Mouse (Mus musculus) embryo, embryonic 10.5 days (tissue): Measurements from ENCODE around the gene Otulin.

Source experiments
- DNase-seq: peaks from one replicate; pipeline ENCODE4 v3.0.0-alpha.2; 2015; ENCODE audit warnings: low spot score

Otulin gene

GRCm38 (mm10) chr15:27579853-27580252 lies 50.6 kb downstream of the Otulin start:
- no peak for DNase-seq

- no peak for DNase-seq
These were observed 51.6 kb downstream of the Otulin start for GRCm38 (mm10) chr15:27578918-27579317.

- no peak for DNase-seq
These were observed 52.3 kb downstream of the Otulin start for GRCm38 (mm10) chr15:27577915-27578780.

GRCm38 (mm10) chr15:27576886-27577285 lies 53.6 kb downstream of the Otulin start:
- DNase-seq = no peak

- no peak for DNase-seq
These were observed 54.6 kb downstream of the Otulin start for GRCm38 (mm10) chr15:27575932-27576331.

GRCm38 (mm10) chr15:27574992-27575781 lies 55.3 kb downstream of the Otulin start:
- DNase-seq = no peak

- no peak for DNase-seq
These were observed 59.3 kb downstream of the Otulin start for GRCm38 (mm10) chr15:27571179-27571578.

GRCm38 (mm10) chr15:27570385-27570784 lies 60.1 kb downstream of the Otulin start:
- no peak for DNase-seq

GRCm38 (mm10) chr15:27569924-27570323 lies 60.6 kb downstream of the Otulin start:
- no peak for DNase-seq

GRCm38 (mm10) chr15:27568371-27568770 lies 62.1 kb downstream of the Otulin start:
- DNase-seq = no peak

GRCm38 (mm10) chr15:27567356-27567755 lies 63.1 kb downstream of the Otulin start:
- no peak for DNase-seq

- no peak for DNase-seq
These were observed 64.8 kb downstream of the Otulin start for GRCm38 (mm10) chr15:27565626-27566185.

- no peak for DNase-seq
These were observed 66.1 kb downstream of the Otulin start for GRCm38 (mm10) chr15:27564106-27565100.

- no peak for DNase-seq
These were observed 70.2 kb downstream of the Otulin start for GRCm38 (mm10) chr15:27560315-27560714.

- no peak for DNase-seq
These were observed 71.9 kb downstream of the Otulin start for GRCm38 (mm10) chr15:27558456-27559147.

GRCm38 (mm10) chr15:27553554-27553953 lies 76.9 kb downstream of the Otulin start:
- DNase-seq = no peak

GRCm38 (mm10) chr15:27552129-27552700 lies 78.3 kb downstream of the Otulin start:
- DNase-seq = no peak

- no peak for DNase-seq
These were observed 79.1 kb downstream of the Otulin start for GRCm38 (mm10) chr15:27551117-27552114.

GRCm38 (mm10) chr15:27550358-27550992 lies 80.0 kb downstream of the Otulin start:
- DNase-seq = peak; percentile 24
